Mouse (Mus musculus) naive thymus-derived CD4-positive, alpha-beta T cell, adult 2 months (primary cell): ENCODE measurements at regions not wholly inside any gene's neighbourhood (a gene's known extent, or its start where the extent isn't known, plus 50 kb on each side); places are given as distances from the start of the nearest gene placed in this dataset.
"Not testable (repeated sequence)": the region's sequence is repeated elsewhere in the genome, so short reads cannot be mapped to it uniquely, and the experiment has no call there.

Experiments
- DNase-seq: peaks from one replicate; pipeline ENCODE4 v3.0.0-alpha.2; 2011; ENCODE audit warnings: low read depth

DNA sequence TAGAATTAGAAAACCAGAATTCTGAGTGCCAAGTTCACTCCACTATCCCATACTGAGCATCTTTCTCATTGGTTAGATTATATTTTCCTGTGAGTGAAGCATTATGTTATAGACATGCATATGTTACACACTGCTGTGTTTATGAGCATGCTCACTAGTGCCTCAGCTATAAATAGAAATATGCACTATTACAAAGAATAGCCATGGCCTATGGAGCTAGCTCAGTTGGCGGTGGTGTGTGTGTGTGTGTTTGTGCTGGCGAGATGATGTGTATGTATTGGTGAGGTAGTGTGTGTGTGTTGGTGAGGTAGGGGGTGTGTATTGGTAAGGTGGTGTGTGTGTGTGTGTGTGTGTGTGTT lies 106.2 kb downstream of the Sec31a start:
- DNase-seq = no peak

DNA sequence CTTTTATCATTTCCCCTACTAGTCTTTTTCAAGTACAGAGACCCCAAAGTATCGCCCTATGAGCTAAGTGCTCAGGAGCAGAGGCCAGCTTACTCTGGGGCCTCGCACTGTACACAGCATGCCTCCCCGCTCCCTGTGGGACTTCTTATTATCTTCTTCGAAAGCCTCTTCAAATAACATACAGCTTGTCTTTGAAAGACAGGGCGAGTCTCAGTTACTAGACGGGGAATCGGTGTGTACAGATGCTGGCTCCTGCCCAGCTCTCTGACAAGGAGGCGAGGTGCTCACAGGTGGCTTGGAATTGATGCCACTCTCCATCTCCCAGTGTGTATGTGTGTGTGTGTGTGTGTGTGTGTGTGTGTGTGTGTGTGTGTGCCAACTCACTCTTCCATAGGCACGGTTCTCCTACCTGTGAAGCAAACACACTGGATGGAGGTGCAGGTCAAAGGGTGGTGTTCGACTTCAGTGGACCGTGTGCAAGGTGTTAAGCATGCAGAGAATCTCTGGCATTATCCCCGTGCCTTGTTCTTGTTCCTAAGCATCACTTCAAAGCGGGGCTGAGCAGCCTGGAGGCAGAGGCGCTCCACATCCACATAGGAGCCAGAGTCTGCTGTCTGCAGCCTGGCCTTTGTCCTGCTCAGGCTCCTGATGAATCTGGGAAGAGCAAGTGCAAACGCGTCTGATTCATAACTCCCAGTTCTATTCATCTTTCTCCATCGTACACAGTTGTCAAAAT lies 106.8 kb downstream of the Sec31a start:
- DNase-seq = no peak

DNA sequence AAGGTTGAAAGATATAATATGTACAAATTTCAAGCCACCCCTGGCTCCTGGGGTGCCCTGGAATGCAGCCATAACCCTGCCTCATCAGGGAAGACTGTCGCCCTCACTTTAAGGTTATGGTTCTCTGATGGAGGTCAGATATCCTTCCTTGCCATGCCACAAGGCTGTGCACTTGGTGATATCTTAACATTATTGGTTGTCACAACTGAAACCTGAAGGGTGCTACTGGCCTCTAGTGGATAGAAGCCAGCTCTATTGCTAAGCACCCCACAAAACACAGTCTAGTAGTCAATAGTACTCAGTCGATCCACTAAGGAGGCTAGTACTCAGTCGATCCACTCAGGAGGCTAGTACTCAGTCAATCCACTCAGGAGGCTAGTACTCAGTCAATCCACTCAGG lies 111.6 kb downstream of the Sec31a start:
- no peak for DNase-seq

DNA sequence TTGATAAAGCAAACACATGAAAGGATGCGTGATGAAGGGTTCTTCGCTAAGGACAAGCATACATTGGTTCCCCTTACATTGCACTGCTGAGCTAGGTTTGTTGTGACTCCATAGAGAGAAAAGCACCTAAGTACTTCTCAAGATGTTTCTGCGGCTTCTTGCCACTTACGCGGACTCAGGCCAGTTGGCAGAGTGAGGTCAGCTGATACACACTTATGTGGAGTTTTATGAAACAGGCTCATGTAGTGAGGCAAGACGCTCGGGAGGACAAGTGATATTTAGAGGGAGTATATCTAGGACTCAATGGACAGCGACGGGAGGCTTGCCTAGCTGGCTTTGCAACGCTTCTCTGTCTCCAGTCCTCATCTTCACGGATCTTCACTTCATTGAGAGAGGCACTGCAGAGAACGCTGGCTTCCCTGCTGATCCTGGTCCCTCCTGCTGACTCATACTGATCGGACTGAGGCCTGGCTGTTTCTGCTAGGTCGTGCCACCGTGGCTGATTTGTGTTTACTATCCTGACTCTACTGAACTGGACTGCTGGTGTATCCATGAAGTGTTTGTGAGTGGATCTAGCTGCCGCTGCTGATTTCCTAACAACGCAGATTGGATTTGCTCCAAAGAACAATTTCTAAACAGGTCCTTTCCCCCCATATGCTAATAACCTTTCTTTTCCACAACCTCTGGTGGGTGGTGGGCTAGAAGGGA lies 113.8 kb downstream of the Sec31a start:
- DNase-seq = no peak

- no peak for DNase-seq
Measured at GRCm38 (mm10) chr5:100299141-100299540, 116.9 kb downstream of the Sec31a start.

- DNase-seq = no peak
Measured at GRCm38 (mm10) chr5:100294189-100294588, 121.8 kb downstream of the Sec31a start.

DNA sequence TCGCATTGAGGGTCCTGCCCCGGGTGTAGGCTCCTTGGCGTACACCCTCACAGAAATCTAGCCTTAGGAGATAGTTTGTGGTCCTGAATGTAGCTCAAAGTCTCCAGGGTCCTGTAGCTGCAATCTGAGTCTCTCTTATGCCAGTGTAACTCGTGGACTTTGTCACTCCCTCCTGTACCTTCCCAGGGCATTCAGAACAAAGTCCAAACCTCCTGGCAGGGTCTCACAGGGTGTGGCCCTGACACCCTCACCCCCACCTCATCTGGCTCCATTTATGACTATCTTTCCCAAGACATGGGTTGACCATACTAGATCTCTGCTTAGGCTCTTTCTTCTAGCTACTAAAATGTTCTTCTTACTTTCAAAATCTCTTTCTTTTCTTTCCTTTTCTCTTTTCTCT lies 120.6 kb upstream of the Tmem150c start:
- no peak for DNase-seq

GRCm38 (mm10) chr5:100279474-100279873 lies 119.9 kb upstream of the Tmem150c start:
- DNase-seq = no peak

DNA sequence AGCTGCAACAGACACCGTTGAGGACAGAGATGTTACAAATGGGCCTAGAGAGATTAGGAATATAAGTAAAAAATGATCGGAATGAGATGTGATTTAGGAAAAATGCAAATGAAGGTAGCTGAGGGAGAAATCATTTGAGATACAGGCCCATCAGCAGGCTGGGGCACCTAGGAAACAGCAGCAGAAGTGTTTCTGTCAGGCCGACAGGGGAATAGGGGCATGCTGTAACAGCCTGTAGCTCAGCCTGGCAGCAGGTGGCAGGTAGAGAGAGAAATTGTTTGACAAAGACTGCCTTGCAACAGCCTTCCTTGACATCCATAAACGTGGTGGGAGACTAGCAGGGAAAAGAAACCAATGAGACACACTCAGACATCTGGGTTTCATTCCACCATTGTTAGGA lies 115.1 kb upstream of the Tmem150c start:
- no peak for DNase-seq

- not testable (repeated sequence) for DNase-seq
Measured at GRCm38 (mm10) chr5:100271975-100272374, 112.4 kb upstream of the Tmem150c start.

GRCm38 (mm10) chr5:100270841-100271686 lies 111.5 kb upstream of the Tmem150c start:
- no peak for DNase-seq

DNA sequence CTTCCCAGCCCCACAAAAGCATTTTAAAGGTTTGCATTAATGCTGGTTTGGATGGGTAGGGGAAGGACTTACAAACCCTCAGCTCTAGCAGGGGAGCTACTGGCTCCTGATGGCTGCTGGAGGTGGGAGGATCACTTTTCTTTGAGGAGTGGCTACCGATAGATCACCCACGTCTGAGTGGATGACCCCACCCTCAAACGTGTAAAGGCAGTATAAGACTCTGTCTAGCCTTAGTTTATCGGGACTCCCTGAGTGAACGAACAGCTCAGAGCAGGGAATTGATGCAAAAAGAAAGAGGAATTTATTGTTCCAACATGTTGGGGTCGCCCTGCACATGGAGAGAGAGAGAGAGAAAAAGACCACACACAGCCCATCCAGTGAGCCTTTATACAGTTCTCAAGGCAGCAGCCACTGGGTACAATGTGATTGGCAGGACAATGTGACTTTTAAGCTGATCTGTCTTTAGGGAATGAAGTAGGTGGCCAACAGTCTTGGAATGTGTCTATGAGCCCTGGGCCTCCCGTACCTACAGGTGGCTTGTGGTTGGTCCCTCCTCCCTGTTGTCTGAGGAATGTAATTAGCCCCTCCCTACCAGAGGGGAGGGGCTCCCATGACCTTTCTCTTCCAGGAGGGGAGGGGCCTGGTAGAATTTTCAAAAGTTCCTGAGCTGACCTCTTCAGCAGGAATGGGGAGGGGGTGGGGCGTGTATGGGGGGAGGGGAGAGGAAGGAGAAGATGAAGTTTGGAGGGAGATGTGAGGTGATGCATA lies 108.7 kb upstream of the Tmem150c start:
- no peak for DNase-seq

DNA sequence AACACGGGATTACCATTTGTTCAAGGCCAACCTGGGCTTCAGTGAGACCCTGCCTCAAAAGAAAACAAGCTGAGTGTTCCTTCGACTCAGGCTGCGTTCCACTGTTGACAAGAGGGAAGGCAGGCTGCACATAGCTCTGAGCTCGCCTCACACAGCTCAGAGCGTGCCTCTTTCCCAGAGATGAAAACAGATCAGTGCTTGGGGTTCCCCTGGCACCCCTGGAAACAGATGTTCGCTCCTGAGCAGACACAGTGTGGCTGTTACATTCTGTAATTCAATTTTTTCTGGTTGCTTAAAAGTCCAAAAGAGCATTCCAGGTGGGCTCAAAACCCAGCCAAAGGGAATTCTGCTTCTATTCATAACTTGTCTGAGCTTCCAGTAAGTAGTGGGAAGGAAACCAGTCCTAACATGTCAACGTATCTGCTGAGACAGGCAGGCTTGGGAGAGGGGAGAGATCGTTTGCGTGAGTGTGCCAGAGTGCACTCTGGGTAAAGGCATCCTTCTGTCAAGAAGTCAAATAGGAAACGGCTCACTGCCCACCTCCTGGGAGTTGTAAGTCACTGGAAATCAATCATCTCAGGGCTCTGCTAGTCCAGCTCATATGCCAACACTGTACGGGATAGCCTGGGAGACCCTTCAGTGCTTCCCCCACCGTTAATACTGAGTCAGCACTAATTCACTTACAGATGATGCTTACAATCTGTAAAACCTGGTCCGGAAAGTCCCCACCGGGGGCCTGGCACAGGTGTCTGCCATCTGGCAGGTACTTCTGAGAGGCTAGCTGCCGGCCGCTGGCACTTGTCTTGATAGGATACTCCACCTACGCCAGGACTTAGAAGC lies 107.3 kb upstream of the Tmem150c start:
- DNase-seq = no peak

DNA sequence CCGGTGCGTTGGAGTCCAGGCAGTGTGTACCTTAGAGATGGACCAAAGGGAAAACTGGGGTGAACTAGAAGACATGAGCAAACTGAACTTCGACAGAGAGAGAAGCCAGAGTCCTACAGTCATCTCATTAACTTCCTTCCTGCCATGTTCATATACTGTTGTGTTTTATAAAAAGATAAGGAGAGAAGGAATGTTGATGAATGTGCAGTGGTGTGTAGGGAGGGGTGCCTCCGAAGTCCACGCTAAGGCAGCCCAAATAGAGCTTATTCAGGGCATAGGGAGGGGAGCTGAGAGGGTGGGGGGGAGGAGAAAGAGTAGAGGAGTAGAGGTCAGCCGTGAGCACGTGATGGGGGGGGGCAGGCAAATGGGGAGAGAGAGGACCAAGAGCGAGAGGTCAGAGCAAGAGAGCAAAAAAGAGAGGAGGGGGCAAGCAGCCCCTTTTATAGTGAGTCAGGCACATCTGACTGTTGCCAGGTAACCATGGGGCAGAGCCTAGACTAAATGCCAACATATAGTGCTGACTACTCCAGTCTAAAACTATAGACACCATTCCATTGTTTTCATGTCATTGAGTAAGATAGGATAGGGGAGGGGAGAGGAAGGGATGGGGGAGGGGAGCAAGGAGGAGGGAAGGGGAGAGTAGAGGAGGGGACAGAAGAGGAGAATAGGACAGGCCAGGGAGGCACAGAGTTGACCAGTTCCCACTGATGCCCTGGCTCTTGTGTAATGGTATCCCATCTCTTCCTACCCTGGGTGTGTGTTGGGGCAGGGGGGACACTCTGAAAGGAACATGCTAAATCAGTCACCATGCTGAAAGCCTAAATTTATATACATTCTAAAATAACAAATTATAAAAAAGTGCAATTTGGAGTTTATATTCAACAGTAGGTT lies 100.4 kb upstream of the Tmem150c start:
- no peak for DNase-seq

GRCm38 (mm10) chr5:100258952-100259710 lies 99.5 kb upstream of the Tmem150c start:
- DNase-seq = no peak

GRCm38 (mm10) chr5:100255276-100255675 lies 95.7 kb upstream of the Tmem150c start:
- DNase-seq = no peak

GRCm38 (mm10) chr5:100252036-100252435 lies 92.4 kb upstream of the Tmem150c start:
- DNase-seq = no peak

- DNase-seq = peak; percentile 31
Measured at GRCm38 (mm10) chr5:100249757-100250156, 90.1 kb upstream of the Tmem150c start.

GRCm38 (mm10) chr5:100248611-100249010 lies 89.0 kb upstream of the Tmem150c start:
- no peak for DNase-seq
